Mouse (Mus musculus) heart, embryonic 13.5 days (tissue): Measurements from ENCODE around the gene Gch1. TPM values are rescaled to one million over a fixed set of nuclear protein-coding genes. Genes with fewer than 3 reads are reported as not detected.
"Not testable (repeated sequence)": the region's sequence is repeated elsewhere in the genome, so short reads cannot be mapped to it uniquely, and the experiment has no call there.

Source experiments
- ATAC-seq: fragments of 200-750 bp; cut with Nextera tagmentation; 2 replicates; pipeline ENCODE4 v1.8.0; 2017; ENCODE audit warnings: moderate TSS enrichment; ENCODE audit not compliant: insufficient number of reproducible peaks, low FRiP score, low TSS enrichment; ENCODE audit errors: extremely low read depth
- H3K27ac ChIP-seq: fragments of 300-500 bp; sonication (generic); replicated peaks from 2 replicates; pipeline ENCODE4 v1.5.1; 2015; ENCODE audit warnings: moderate library complexity, mild to moderate bottlenecking, inconsistent platforms
- H3K27me3 ChIP-seq: fragments of 300-500 bp; sonication (generic); replicated peaks from 2 replicates; pipeline ENCODE4 v1.6.1; 2015; ENCODE audit warnings: mild to moderate bottlenecking, inconsistent platforms
- H3K36me3 ChIP-seq: fragments of 300-500 bp; sonication (generic); 2 replicates; pipeline ENCODE4 v1.6.1; 2015; ENCODE audit warnings: mild to moderate bottlenecking, inconsistent platforms
- H3K4me1 ChIP-seq: fragments of 300-500 bp; sonication (generic); 2 replicates; pipeline ENCODE4 v1.6.1; 2015; ENCODE audit warnings: inconsistent platforms
- H3K4me2 ChIP-seq: fragments of 300-500 bp; sonication (generic); 2 replicates; pipeline ENCODE4 v1.6.1; 2015; ENCODE audit warnings: inconsistent platforms, mild to moderate bottlenecking, moderate library complexity
- H3K4me3 ChIP-seq: fragments of 300-500 bp; sonication (generic); 2 replicates; pipeline ENCODE4 v1.5.1; 2015; ENCODE audit warnings: moderate library complexity, mild to moderate bottlenecking, inconsistent platforms
- H3K9ac ChIP-seq: fragments of 300-500 bp; sonication (generic); 2 replicates; pipeline ENCODE4 v1.6.1; 2015; ENCODE audit warnings: inconsistent platforms, mild to moderate bottlenecking, moderate library complexity
- H3K9me3 ChIP-seq: fragments of 300-500 bp; sonication (generic); 2 replicates; pipeline ENCODE4 v1.6.1; 2016; ENCODE audit warnings: inconsistent platforms
- WGBS: fragments of 180-500 bp; shearing (Covaris S2); methylation state at CpG from one replicate; pipeline ENCODE4 v1.1.7; 2015; ENCODE audit warnings: mixed read lengths; 5-methylcytosine and 5-hydroxymethylcytosine counted together
- polyA plus RNA-seq: library from polyadenylated mRNA; unstranded; fragments of >200 nt; fragmentation: Nextera tagmentation; extraction: Ambion mirVana; gene quantifications from 2 replicates; pipeline ENCODE4 v1.2.1, GENCODE M21; 2015

Gene Gch1
- polyA plus RNA-seq, 1 experiment from 2014 or later, result 5.4 TPM

GRCm38 (mm10) chr14:47154303-47154702 is 34.9 kb downstream of the Gch1 start:
- 0 out of 2 replicates have a peak overlapping the region, but pooled peaks have one; percentile 6 for H3K27ac ChIP-seq
- peak overlapping the region; percentile 29 for H3K4me2 ChIP-seq
- H3K9me3 ChIP-seq, result no peaks in the 10 kb centered on the region
- peaks cover 19% of the 10 kb centered on the region; the same call in 1 of the 2 replicates for H3K27me3 ChIP-seq
- no peak overlapping the region for H3K9ac ChIP-seq
- H3K4me3 ChIP-seq, result no peak overlapping the region
- ATAC-seq, result no peak
- no peaks in the 10 kb centered on the region for H3K36me3 ChIP-seq
- WGBS, result 28% methylated on average over 3 of the region's 3 CpGs
- peaks cover 21% of the 10 kb centered on the region for H3K4me1 ChIP-seq

DNA sequence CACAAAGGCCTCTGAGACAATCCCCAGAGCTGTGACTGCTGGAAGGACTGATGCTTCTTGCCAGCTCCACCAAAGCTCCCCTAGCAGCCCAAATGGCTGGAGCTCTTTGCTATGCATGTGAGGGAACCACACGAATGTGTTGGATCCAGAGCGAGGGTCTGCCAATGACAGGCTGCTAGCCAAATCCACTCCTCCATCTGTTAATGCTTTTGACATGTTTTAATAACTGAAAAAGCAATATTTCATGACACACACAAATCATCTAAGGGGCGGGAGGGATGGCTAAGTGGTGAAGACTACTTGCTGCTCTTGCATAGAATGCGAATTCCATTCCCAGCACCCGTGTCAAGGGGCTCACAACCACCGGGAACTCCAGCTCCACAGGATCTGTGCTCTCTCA is 37.9 kb downstream of the Gch1 start:
- peaks cover 14% of the 10 kb centered on the region; the same call in 1 of the 2 replicates for H3K27me3 ChIP-seq
- H3K4me2 ChIP-seq, result no peak overlapping the region
- H3K9me3 ChIP-seq, result no peaks in the 10 kb centered on the region
- H3K9ac ChIP-seq, result no peak overlapping the region
- no peaks in the 10 kb centered on the region for H3K36me3 ChIP-seq
- no peak overlapping the region for H3K4me3 ChIP-seq
- WGBS, result 79% methylated on average over 6 of the region's 6 CpGs
- ATAC-seq, result no peak
- no peak overlapping the region for H3K27ac ChIP-seq
- peaks cover 21% of the 10 kb centered on the region for H3K4me1 ChIP-seq

- no peaks in the 10 kb centered on the region for H3K4me1 ChIP-seq
- H3K9ac ChIP-seq, result no peak overlapping the region
- peaks cover 4% of the 10 kb centered on the region; the same call in 1 of the 2 replicates for H3K27me3 ChIP-seq
- 63% methylated on average over 5 of the region's 5 CpGs for WGBS
- ATAC-seq, result no peak
- no peaks in the 10 kb centered on the region for H3K36me3 ChIP-seq
- peaks cover 3% of the 10 kb centered on the region; the same call in 1 of the 2 replicates for H3K9me3 ChIP-seq
- no peak overlapping the region for H3K4me2 ChIP-seq
- no peak overlapping the region for H3K4me3 ChIP-seq
- no peak overlapping the region for H3K27ac ChIP-seq
These were observed 44.9 kb downstream of the Gch1 start for GRCm38 (mm10) chr14:47144326-47144725.

- H3K36me3 ChIP-seq, result no peaks in the 10 kb centered on the region
- H3K4me3 ChIP-seq, result no peak overlapping the region
- H3K27me3 ChIP-seq, result no peaks in the 10 kb centered on the region
- WGBS, result 45% methylated on average over 3 of the region's 3 CpGs
- no peaks in the 10 kb centered on the region for H3K9me3 ChIP-seq
- H3K27ac ChIP-seq, result no peak overlapping the region
- H3K9ac ChIP-seq, result no peak overlapping the region
- ATAC-seq, result no peak
- H3K4me2 ChIP-seq, result no peak overlapping the region
- peaks cover 7% of the 10 kb centered on the region; the same call in 1 of the 2 replicates for H3K4me1 ChIP-seq
These were observed 50.4 kb downstream of the Gch1 start for GRCm38 (mm10) chr14:47138853-47139252.

DNA sequence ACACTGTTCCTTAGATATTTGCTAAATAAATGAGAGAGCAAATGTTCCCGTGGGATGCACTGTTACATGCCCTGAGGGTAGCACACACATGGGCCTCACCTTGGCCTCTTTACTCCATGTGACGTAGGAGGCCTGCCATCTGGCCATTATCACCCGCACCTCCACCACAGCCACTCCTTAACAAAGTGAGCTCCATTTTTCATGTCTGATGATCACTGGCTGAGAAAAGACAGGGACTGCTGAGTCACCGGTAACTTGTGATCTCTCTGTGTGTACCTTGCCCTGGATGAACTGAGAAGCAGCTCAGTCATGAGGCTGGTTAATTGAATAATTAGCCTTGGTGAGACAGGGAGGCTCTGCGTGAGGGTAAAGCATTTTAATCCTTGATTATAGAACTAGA is 52.6 kb downstream of the Gch1 start:
- ATAC-seq, result no peak
- WGBS, result 50% methylated on average over 5 of the region's 5 CpGs
- no peaks in the 10 kb centered on the region for H3K27me3 ChIP-seq

GRCm38 (mm10) chr14:47133948-47134347 is 55.3 kb downstream of the Gch1 start:
- H3K4me1 ChIP-seq, result peaks cover 7% of the 10 kb centered on the region; the same call in 1 of the 2 replicates
- no peak overlapping the region for H3K4me3 ChIP-seq
- no peak overlapping the region for H3K4me2 ChIP-seq
- no peaks in the 10 kb centered on the region for H3K27me3 ChIP-seq
- no peaks in the 10 kb centered on the region for H3K9me3 ChIP-seq
- H3K36me3 ChIP-seq, result no peaks in the 10 kb centered on the region
- H3K27ac ChIP-seq, result no peak overlapping the region
- no peak for ATAC-seq
- no peak overlapping the region for H3K9ac ChIP-seq
- 70% methylated on average over 10 of the region's 10 CpGs for WGBS

More for the DNA sequence above, 52.6 kb downstream of the Gch1 start:
- Histone ChIP-seq H3K4me3 (no peak overlapping the region), H3K9ac (no peak overlapping the region), H3K4me1 (peaks cover 7% of the 10 kb centered on the region; the same call in 1 of the 2 replicates), H3K9me3 (no peaks in the 10 kb centered on the region), H3K36me3 (no peaks in the 10 kb centered on the region), H3K4me2 (no peak overlapping the region), H3K27ac (no peak overlapping the region)

- no peak for ATAC-seq
- WGBS, result 82% methylated on average over 5 of the region's 5 CpGs
- no peak overlapping the region for H3K4me2 ChIP-seq
These were observed 61.2 kb downstream of the Gch1 start for GRCm38 (mm10) chr14:47127987-47128386.

DNA sequence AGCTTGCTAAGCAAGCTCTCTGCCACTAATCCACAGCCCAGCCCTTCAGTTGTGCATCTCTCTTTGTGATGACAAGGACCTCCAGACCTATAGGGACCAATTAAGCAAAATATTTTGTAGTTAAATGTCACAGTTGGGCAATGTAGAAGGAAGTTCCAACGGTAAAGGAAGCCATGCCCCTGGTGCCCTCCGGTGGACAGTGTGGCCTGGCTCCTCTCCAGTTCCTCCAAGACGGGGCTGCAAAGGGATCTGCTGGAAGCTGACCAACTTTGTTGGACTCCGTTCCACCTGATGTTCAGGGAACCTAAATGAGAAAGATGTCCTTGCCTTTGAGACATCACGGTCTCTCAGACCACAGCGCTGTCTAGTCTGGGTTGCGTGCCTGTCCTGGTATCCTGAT is 71.7 kb downstream of the Gch1 start:
- Histone ChIP-seq H3K36me3 (no peaks in the 10 kb centered on the region), H3K27me3 (no peaks in the 10 kb centered on the region), H3K4me2 (no peak overlapping the region), H3K9ac (no peak overlapping the region), H3K27ac (no peak overlapping the region), H3K9me3 (no peaks in the 10 kb centered on the region), H3K4me3 (no peak overlapping the region), H3K4me1 (peaks cover 5% of the 10 kb centered on the region; the same call in 1 of the 2 replicates)
- WGBS, result 64% methylated on average over 7 of the region's 7 CpGs
- no peak for ATAC-seq

More at GRCm38 (mm10) chr14:47127987-47128386, 61.2 kb downstream of the Gch1 start:
- Histone ChIP-seq H3K27ac (no peak overlapping the region), H3K9ac (no peak overlapping the region), H3K4me1 (no peaks in the 10 kb centered on the region), H3K4me3 (no peak overlapping the region), H3K9me3 (no peaks in the 10 kb centered on the region), H3K27me3 (0 out of 2 replicates have a peak, but pooled peaks cover 3% of the 10 kb centered on the region), H3K36me3 (no peaks in the 10 kb centered on the region)

DNA sequence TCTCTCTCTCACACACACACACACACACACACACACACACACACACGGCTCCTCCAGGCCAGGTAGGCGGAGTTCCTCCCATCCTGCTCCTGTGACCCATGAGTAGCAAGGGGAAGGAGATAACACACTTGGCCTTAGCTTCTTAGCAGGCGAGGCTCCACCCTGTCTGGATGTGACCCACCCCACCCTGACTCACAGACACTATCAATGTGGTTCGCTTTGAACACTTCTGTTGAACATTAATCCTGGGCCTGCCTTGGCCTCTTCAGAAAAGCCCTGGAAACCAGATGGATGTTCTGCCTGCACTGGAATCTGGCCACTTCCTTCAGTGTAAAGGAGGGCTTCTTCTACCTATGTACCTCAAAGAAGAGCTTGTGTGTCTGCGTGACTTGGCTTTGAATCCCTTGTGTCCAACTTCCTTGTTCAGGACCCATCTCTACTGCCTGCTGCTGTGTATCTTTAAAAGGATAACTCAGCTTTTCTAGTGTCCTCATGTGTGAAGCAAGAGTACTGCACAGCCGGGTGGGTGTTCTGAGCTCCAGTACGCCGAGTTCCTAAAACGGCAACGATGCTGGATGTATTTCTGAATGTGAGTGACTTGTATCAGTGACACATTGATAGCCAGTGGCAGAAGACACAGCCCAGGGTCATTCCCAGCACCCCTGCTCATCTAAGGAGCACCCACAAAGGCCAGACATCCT is 73.0 kb downstream of the Gch1 start:
- no peak for ATAC-seq
- H3K4me3 ChIP-seq, result no peak overlapping the region
- peaks cover 5% of the 10 kb centered on the region; the same call in 1 of the 2 replicates for H3K4me1 ChIP-seq
- no peak overlapping the region for H3K4me2 ChIP-seq
- no peaks in the 10 kb centered on the region for H3K36me3 ChIP-seq
- WGBS, result 53% methylated on average over 9 of the region's 10 CpGs
- H3K9me3 ChIP-seq, result no peaks in the 10 kb centered on the region
- H3K27me3 ChIP-seq, result no peaks in the 10 kb centered on the region; the same call in 1 of the 2 replicates
- H3K9ac ChIP-seq, result no peak overlapping the region
- no peak overlapping the region for H3K27ac ChIP-seq

DNA sequence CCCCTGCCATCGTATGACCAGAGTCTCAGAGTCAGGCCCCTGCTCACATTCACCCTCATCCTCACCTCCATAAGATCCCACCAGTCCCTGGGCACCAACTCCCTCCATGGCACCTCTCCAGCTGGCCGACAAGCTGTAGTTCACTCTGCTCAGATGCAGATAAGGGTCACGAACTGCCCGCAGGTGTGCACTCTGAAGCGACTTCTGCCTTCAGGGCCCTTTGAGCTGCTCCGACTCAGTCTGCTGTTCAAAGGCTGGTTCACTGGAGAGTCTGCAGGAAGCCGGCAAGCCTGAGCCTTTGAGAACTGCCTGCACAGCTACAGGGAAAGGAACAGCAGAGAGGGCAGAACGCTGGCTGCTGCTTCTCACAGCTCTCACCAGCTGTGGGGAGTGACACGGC is 74.1 kb downstream of the Gch1 start:
- H3K9me3 ChIP-seq, result no peaks in the 10 kb centered on the region
- WGBS, result 63% methylated on average over 8 of the region's 9 CpGs
- no peak overlapping the region for H3K4me2 ChIP-seq
- H3K4me1 ChIP-seq, result peaks cover 5% of the 10 kb centered on the region; the same call in 1 of the 2 replicates
- H3K27me3 ChIP-seq, result no peaks in the 10 kb centered on the region; the same call in 1 of the 2 replicates
- no peak overlapping the region for H3K4me3 ChIP-seq
- no peaks in the 10 kb centered on the region for H3K36me3 ChIP-seq
- no peak overlapping the region for H3K27ac ChIP-seq
- ATAC-seq, result no peak
- H3K9ac ChIP-seq, result no peak overlapping the region

DNA sequence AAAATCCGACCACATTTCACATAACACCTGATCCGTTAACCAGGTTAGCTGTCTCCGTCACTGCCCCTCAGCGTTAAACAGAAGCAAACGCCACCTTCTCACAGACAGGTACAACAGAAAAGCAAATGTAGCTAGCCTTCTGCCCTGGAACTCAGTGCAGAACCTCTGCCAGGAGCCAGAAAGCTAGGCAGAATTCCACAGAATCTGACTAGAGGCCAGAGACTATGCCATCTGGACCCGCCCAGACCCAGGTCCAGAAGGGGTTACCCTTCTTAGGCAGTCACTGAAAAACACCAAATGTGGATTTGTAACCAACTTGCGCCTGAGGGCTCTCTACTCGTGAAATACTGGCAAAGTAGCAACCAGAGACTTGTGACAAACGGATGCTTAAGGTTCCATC is 77.9 kb downstream of the Gch1 start:
- Histone ChIP-seq H3K36me3 (peaks cover 12% of the 10 kb centered on the region), H3K4me2 (no peak overlapping the region), H3K4me1 (peaks cover 4% of the 10 kb centered on the region; the same call in 1 of the 2 replicates), H3K9ac (0 out of 2 replicates have a peak overlapping the region, but pooled peaks have one; percentile 10), H3K9me3 (no peaks in the 10 kb centered on the region), H3K27ac (no peak overlapping the region), H3K27me3 (no peaks in the 10 kb centered on the region; the same call in 1 of the 2 replicates), H3K4me3 (no peak overlapping the region)
- no peak for ATAC-seq
- WGBS, result 46% methylated on average over 9 of the region's 9 CpGs

DNA sequence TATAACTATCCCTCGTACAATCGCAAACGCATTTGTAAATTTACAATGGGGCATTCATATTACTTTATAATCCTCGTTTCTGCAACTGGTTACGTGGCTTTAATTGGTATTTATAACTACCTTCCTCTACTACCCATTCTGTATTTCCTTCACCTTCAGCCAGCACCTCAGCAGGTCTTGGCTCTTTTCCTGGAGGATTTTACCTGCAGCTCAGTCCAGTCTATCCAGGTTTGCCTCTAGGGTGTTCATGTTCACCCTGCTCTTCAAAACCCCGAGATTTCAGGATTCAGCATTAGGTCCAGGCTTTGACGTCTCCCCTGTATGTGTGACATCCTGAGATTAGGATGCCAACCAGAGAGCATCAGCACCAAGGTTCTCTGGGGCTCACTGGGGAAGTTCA is 78.8 kb downstream of the Gch1 start:
- not testable (repeated sequence) for H3K9me3 ChIP-seq, H3K4me1 ChIP-seq, H3K9ac ChIP-seq, H3K4me3 ChIP-seq, H3K27me3 ChIP-seq, H3K27ac ChIP-seq, H3K4me2 ChIP-seq, ATAC-seq
- 80% methylated on average over 7 of the region's 7 CpGs for WGBS
- peaks cover 19% of the 10 kb centered on the region for H3K36me3 ChIP-seq
